Mouse (Mus musculus) MEL (cell line): ENCODE data around the gene Sp6. TPM values are rescaled to one million over a fixed set of nuclear protein-coding genes. Genes with fewer than 3 reads are reported as not detected.

Experiments used
- DNase-seq: peaks from one replicate; pipeline ENCODE4 v3.0.0; 2011; ENCODE audit warnings: low read depth, low spot score
- H3K27ac ChIP-seq: 2 replicates; pipeline ENCODE4 v1.5.1; 2012; ENCODE audit warnings: low read depth, mild to moderate bottlenecking, control low read depth, low read length, moderate library complexity; ENCODE audit not compliant: control insufficient read depth
- H3K27me3 ChIP-seq, 2 experiments: fragments of 150-350 bp in 1 of 2; sonication (generic) in 1 of 2; 2 replicates each; pipeline ENCODE4 v1.6.1; 2012; ENCODE audit warnings: low read length in 2 of 2, mild to moderate bottlenecking in 2 of 2, improper control_type of control experiment in 1 of 2, moderate library complexity in 1 of 2; ENCODE audit not compliant: insufficient read depth in 2 of 2, control insufficient read depth in 1 of 2
- H3K36me3 ChIP-seq, 2 experiments: 2 replicates each; pipeline ENCODE4 v1.6.1; 2012 to 2014; ENCODE audit warnings: low read length in 2 of 2, improper control_type of control experiment in 1 of 2, inconsistent platforms in 1 of 2, mild to moderate bottlenecking in 1 of 2; ENCODE audit not compliant: insufficient read depth in 2 of 2, control insufficient read depth in 1 of 2
- H3K4me1 ChIP-seq, 2 experiments: fragments of 150-350 bp in 1 of 2; sonication (generic) in 1 of 2; 2 replicates each; pipeline ENCODE4 v1.6.1; 2012; ENCODE audit warnings: low read length in 2 of 2, improper control_type of control experiment in 1 of 2, mild to moderate bottlenecking in 1 of 2; ENCODE audit not compliant: insufficient read depth in 2 of 2, control insufficient read depth in 1 of 2
- H3K4me3 ChIP-seq, 2 experiments: fragments of 150-350 bp in 1 of 2; sonication (generic) in 1 of 2; 2 replicates each; pipeline ENCODE4 v1.5.1; 2012; ENCODE audit warnings: low read depth in 2 of 2, low read length in 2 of 2, mild to moderate bottlenecking in 2 of 2, moderate library complexity in 2 of 2, control low read depth in 1 of 2, improper control_type of control experiment in 1 of 2; ENCODE audit not compliant: control insufficient read depth in 1 of 2, insufficient read depth in 1 of 2
- H3K79me2 ChIP-seq: 2 replicates; pipeline ENCODE4 v1.6.1; 2012; ENCODE audit warnings: mild to moderate bottlenecking, low read length, moderate library complexity; ENCODE audit not compliant: control insufficient read depth, poor library complexity, insufficient read depth
- H3K9ac ChIP-seq: 2 replicates; pipeline ENCODE4 v1.6.1; 2012; ENCODE audit warnings: low read depth, mild to moderate bottlenecking, control low read depth, low read length, moderate library complexity; ENCODE audit not compliant: control insufficient read depth, poor library complexity, severe bottlenecking
- H3K9me3 ChIP-seq: fragments of 150-350 bp; sonication (generic); replicated peaks from 2 replicates; pipeline ENCODE4 v1.6.1; 2012; ENCODE audit warnings: mild to moderate bottlenecking, low read length, improper control_type of control experiment, moderate library complexity; ENCODE audit not compliant: insufficient read depth
- BHLHE40 ChIP-seq: IDR thresholded peaks from 2 replicates; pipeline ENCODE4 v1.6.1; 2012; ENCODE audit warnings: low read depth, mild to moderate bottlenecking, inconsistent platforms, low read length, improper control_type of control experiment, borderline replicate concordance
- EP300 ChIP-seq, 2 experiments: IDR thresholded peaks; 2 replicates each; pipeline ENCODE4 v1.6.1; 2011; ENCODE audit warnings: improper control_type of control experiment in 2 of 2, low read length in 2 of 2, low read depth in 1 of 2, mild to moderate bottlenecking in 1 of 2
- GABPA ChIP-seq: IDR thresholded peaks from 2 replicates; pipeline ENCODE4 v1.6.1; 2012; ENCODE audit warnings: low read depth, mild to moderate bottlenecking, inconsistent platforms, low read length, improper control_type of control experiment, moderate library complexity
- HCFC1 ChIP-seq: IDR thresholded peaks from 2 replicates; pipeline ENCODE4 v1.6.1; 2012; ENCODE audit warnings: low read depth, mild to moderate bottlenecking, inconsistent platforms, low read length, improper control_type of control experiment, moderate library complexity
- MXI1 ChIP-seq: IDR thresholded peaks from 2 replicates; pipeline ENCODE4 v1.6.1; 2011; ENCODE audit warnings: mild to moderate bottlenecking, low read depth, low read length, improper control_type of control experiment
- MYB ChIP-seq: IDR thresholded peaks from 2 replicates; pipeline ENCODE4 v1.6.1; 2011; ENCODE audit warnings: mild to moderate bottlenecking, low read depth, low read length, improper control_type of control experiment
- MYC ChIP-seq: IDR thresholded peaks from 2 replicates; pipeline ENCODE4 v1.6.1; 2011; ENCODE audit warnings: low read depth, mild to moderate bottlenecking, low read length, improper control_type of control experiment, moderate library complexity
- NELFE ChIP-seq: IDR thresholded peaks from 2 replicates; pipeline ENCODE4 v1.6.1; 2011; ENCODE audit warnings: low read depth, low read length, improper control_type of control experiment
- NRF1 ChIP-seq: IDR thresholded peaks from 2 replicates; pipeline ENCODE4 v1.6.1; 2014; ENCODE audit warnings: low read depth, mild to moderate bottlenecking, inconsistent platforms, low read length, improper control_type of control experiment, moderate library complexity; ENCODE audit not compliant: poor library complexity, insufficient read depth, severe bottlenecking
- POLR2A ChIP-seq, 2 experiments: IDR thresholded peaks; 2 replicates each; pipeline ENCODE4 v1.6.1; 2011 to 2012; ENCODE audit warnings: low read length in 2 of 2, mild to moderate bottlenecking in 2 of 2, control low read depth in 1 of 2, improper control_type of control experiment in 1 of 2, low read depth in 1 of 2, moderate library complexity in 1 of 2; ENCODE audit not compliant: control insufficient read depth in 1 of 2, insufficient read depth in 1 of 2, poor library complexity in 1 of 2
- RAD21 ChIP-seq: IDR thresholded peaks from 2 replicates; pipeline ENCODE4 v1.6.1; 2011; ENCODE audit warnings: mild to moderate bottlenecking, low read depth, low read length, improper control_type of control experiment
- polyA plus RNA-seq, 2 experiments: library from polyadenylated mRNA; stranded (reverse) in 1 of 2; unstranded in 1 of 2; fragments of >175 nt in 1 of 2; fragments of >200 nt in 1 of 2; gene quantifications; 2 replicates each; pipeline versions ENCODE4 v1.2.1 to v1.2.4; 2012; ENCODE audit warnings: low replicate concordance in 2 of 2, low read depth in 1 of 2; ENCODE audit not compliant: insufficient read length in 2 of 2, insufficient read depth in 1 of 2, missing spikeins in 1 of 2
- total RNA-seq: library from RNA; depleted of rRNA; stranded (reverse); fragments of 300-350 nt; gene quantifications from 2 replicates; pipeline ENCODE4 v1.2.3, GENCODE M21; 2012; rRNA removed

Sp6 gene
- total and polyA plus RNA-seq, 3 experiments, result 0.04 TPM; not detected in 2

DNA sequence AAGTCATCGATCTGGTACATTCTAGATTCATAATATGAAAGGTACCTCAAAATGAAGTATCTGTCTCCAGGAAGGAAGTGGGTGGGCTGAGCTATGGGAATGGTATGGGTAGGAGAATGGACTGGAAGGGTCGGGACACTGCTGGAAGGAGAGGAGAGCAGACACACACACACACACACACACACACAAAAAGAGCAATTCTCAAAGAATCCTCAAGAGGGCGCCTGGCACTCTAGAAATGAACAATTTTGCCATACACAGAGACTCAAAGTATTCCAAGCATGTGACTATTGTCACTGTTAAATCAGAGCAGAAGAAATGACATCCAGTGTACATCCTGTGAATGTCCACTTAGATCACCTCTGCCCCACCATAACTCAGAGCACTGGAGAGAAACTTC, 59.3 kb downstream of the Sp6 start (continued):
- TF ChIP-seq MXI1, result 0 out of 2 replicates have a peak, but pooled peaks have one; percentile 33
- TF ChIP-seq RAD21, result peak; percentile 90
- TF ChIP-seq HCFC1, result peak; percentile 46; the same call in 1 of the 2 replicates
- TF ChIP-seq, all 39 proteins: peak for 15

- no peak for DNase-seq
- no peak overlapping the region for H3K4me3 ChIP-seq
- H3K9ac ChIP-seq, result no peak overlapping the region
- H3K27ac ChIP-seq, result no peak overlapping the region
- TF ChIP-seq NRF1 (no peak), EP300 (IDR thresholded peaks at IDR 0.05; ENCODE audit: low read depth in 1 of 2, low read length in 2 of 2) (no peak), BHLHE40 (no peak), MYB (no peak), HCFC1 (no peak), GABPA (no peak), POLR2A (IDR thresholded peaks at IDR 0.05; ENCODE audit: control insufficient read depth in 1 of 2, insufficient read depth in 1 of 2, low read depth in 1 of 2, low read length in 2 of 2, poor library complexity in 1 of 2) (no peak), MYC (no peak), NELFE (no peak)
- no peaks in the 10 kb centered on the region for H3K27me3 ChIP-seq
- no peaks in the 10 kb centered on the region for H3K4me1 ChIP-seq
- H3K9me3 ChIP-seq, result no peaks in the 10 kb centered on the region
- no peaks in the 10 kb centered on the region for H3K79me2 ChIP-seq
- H3K36me3 ChIP-seq, result no peaks in the 10 kb centered on the region
Measured at GRCm38 (mm10) chr11:97074235-97074634, 61.0 kb downstream of the Sp6 start.

Other genes with a start within 250 kb of the Sp6 start
- gene Snx11, start 235.8 kb upstream of the Sp6 start, total RNA-seq, result 33.9 and 43.1 TPM in 2 replicates
- gene Snx11, start 235.8 kb upstream of the Sp6 start, polyA plus RNA-seq, result 10 to 100 TPM in 1 of 2 experiments, not detected in 1; 33.7 TPM
- 132 and 135 TPM in 2 replicates for gene Cbx1, start 224.3 kb upstream of the Sp6 start, total RNA-seq
- gene Cbx1, start 224.3 kb upstream of the Sp6 start, polyA plus RNA-seq, result 100 to 1,000 TPM; 152 to 368 TPM
- 44.8 and 47.0 TPM in 2 replicates for gene Nfe2l1, start 183.4 kb upstream of the Sp6 start, total RNA-seq
- 10 to 100 TPM; 37.5 to 66.5 TPM for gene Nfe2l1, start 183.4 kb upstream of the Sp6 start, polyA plus RNA-seq
- 0.95 and 2.1 TPM in 2 replicates for gene Copz2, start 163.5 kb upstream of the Sp6 start, total RNA-seq
- 1 to 10 TPM in 1 of 2 experiments, not detected in 1; 6.3 TPM for gene Copz2, start 163.5 kb upstream of the Sp6 start, polyA plus RNA-seq
- gene Cdk5rap3, start 96.9 kb upstream of the Sp6 start, total RNA-seq, result 45.2 and 48.9 TPM in 2 replicates
- gene Cdk5rap3, start 96.9 kb upstream of the Sp6 start, polyA plus RNA-seq, result 10 to 100 TPM in 1 of 2 experiments, not detected in 1; 55.4 TPM
- 0.08 TPM in 1 of 2 replicates, not detected in the other for gene Prr15l, start 85.3 kb upstream of the Sp6 start, total RNA-seq
- gene Prr15l, start 85.3 kb upstream of the Sp6 start, polyA plus RNA-seq, result under 1 TPM in 1 of 2 experiments, not detected in 1; 0.19 TPM
- gene Pnpo, start 69.4 kb upstream of the Sp6 start, total RNA-seq, result 41.7 and 55.7 TPM in 2 replicates
- gene Pnpo, start 69.4 kb upstream of the Sp6 start, polyA plus RNA-seq, result 10 to 100 TPM in 1 of 2 experiments, not detected in 1; 38.8 TPM
- gene Sp2, start 30.4 kb upstream of the Sp6 start, total RNA-seq, result 1.4 and 2.2 TPM in 2 replicates
- 10 to 100 TPM in 1 of 2 experiments, not detected in 1; 20.3 TPM for gene Sp2, start 30.4 kb upstream of the Sp6 start, polyA plus RNA-seq
- 19.8 and 26.7 TPM in 2 replicates for gene Scrn2, start 16.5 kb downstream of the Sp6 start, total RNA-seq
- 10 to 100 TPM in 1 of 2 experiments, not detected in 1; 14.8 TPM for gene Scrn2, start 16.5 kb downstream of the Sp6 start, polyA plus RNA-seq
- gene Lrrc46, start 28.0 kb downstream of the Sp6 start, total RNA-seq, result 0.19 and 0.20 TPM in 2 replicates
- gene Lrrc46, start 28.0 kb downstream of the Sp6 start, polyA plus RNA-seq, result under 1 TPM in 1 of 2 experiments, not detected in 1; 0.75 TPM
- 79.3 and 89.7 TPM in 2 replicates for gene Mrpl10, start 28.2 kb downstream of the Sp6 start, total RNA-seq
- gene Mrpl10, start 28.2 kb downstream of the Sp6 start, polyA plus RNA-seq, result 100 to 1,000 TPM in 1 of 2 experiments, not detected in 1; 106 TPM
- 8.3 and 11.5 TPM in 2 replicates for gene Osbpl7, start 37.2 kb downstream of the Sp6 start, total RNA-seq
- 10 to 100 TPM in 1 of 2 experiments, not detected in 1; 18.9 TPM for gene Osbpl7, start 37.2 kb downstream of the Sp6 start, polyA plus RNA-seq
- gene Tbx21, start 101.9 kb downstream of the Sp6 start, total RNA-seq, result not detected in 2 replicates
- gene Tbx21, start 101.9 kb downstream of the Sp6 start, polyA plus RNA-seq, result not detected
- gene Tbkbp1, start 138.1 kb downstream of the Sp6 start, total RNA-seq, result 10.3 and 11.7 TPM in 2 replicates
- 10 to 100 TPM in 1 of 2 experiments, not detected in 1; 33.5 TPM for gene Tbkbp1, start 138.1 kb downstream of the Sp6 start, polyA plus RNA-seq
- gene Kpnb1, start 174.5 kb downstream of the Sp6 start, total RNA-seq, result 260 and 275 TPM in 2 replicates
- 100 to 1,000 TPM; 237 to 463 TPM for gene Kpnb1, start 174.5 kb downstream of the Sp6 start, polyA plus RNA-seq